Mouse (Mus musculus): Measurements from ENCODE around the gene Clec5a. TPM values are rescaled to one million over a fixed set of nuclear protein-coding genes. Genes with fewer than 3 reads are reported as not detected.
"Not testable (repeated sequence)": the region's sequence is repeated elsewhere in the genome, so short reads cannot be mapped to it uniquely, and the experiment has no call there.

Clec5a gene
- 2.0 and 2.4 TPM in 2 replicates for polyA plus RNA-seq (2015; fragmentation: Nextera tagmentation; extraction: Ambion mirVana)

- Histone ChIP-seq H3K27me3 (no peaks in the 10 kb centered on the region), H3K9ac (no peak within 1 kb of the TSS), H3K9me3 (no peaks in the 10 kb centered on the region), H3K4me1 (no peaks in the 10 kb centered on the region), H3K4me2 (no peak within 1 kb of the TSS), H3K4me3 (no peak within 1 kb of the TSS), H3K36me3 (no peaks in the 10 kb centered on the region), H3K27ac (no peak within 1 kb of the TSS)
- ATAC-seq (ENCODE audit: borderline replicate concordance, extremely low read depth, low FRiP score, low TSS enrichment) = no peak
- WGBS = 69% methylated on average over 5 of the region's 5 CpGs
Observed at GRCm38 (mm10) chr6:40585645-40586044, at the start of gene Clec5a. Gene Clec5a (minus strand): TSS chr6:40585821.

DNA sequence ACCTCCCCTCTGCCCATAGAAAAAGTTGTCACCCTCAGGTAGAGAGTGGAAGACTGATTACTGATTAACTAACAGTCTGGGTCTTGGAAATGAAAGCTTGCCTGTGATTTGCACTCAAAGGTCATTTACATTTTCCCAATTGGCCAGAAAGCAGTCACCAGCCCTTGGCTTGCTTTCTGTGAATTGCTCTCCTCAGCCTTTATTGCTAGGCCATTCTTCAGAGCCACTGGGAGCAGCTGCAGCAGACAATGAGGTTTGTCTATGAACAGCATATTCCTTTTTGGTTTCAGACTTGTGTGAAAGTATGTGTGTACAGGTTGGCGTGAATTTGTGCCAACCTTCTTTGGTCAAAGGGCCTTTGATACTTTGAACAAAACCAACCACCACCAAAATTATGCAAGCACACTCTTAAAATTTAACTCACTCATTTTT lies 49.0 kb upstream of the Clec5a start:
- 67% methylated on average over 1 of the region's 1 CpGs for WGBS
- ATAC-seq (ENCODE audit: borderline replicate concordance, extremely low read depth, low FRiP score, low TSS enrichment) = no peak

DNA sequence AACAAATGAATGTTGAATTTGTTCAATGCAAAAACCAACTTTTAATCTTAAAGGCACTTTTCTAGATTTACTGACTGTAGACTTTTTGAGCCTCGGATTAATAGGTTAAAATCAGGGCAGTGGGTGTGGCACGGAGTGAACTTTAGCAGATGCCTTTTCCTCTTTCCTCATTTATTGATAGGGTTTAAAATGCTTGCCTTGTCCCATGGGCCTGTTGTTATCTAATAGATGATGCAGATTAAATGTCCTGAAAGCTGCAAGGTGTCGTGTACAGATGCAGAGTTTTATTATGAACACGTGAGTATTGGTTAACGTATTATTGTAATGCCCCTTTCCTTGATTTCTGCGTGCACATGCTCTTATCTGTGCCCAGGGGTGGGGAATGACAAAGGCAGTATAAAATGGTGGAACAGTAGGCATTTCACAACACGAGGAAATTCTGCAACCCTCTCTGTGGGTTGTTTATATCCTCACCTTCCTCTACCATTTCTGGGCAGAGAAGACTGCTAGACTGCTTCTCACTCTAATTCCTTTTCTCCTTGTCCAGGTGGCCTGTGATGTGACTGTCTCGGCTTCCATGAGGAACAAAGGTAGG lies 42.9 kb upstream of the Clec5a start, which contains the start of gene Mgam:
Gene Mgam, plus strand, starts transcription at position 426 of the 595 bp plus-strand sequence.
- ATAC-seq (ENCODE audit: borderline replicate concordance, extremely low read depth, low FRiP score, low TSS enrichment) = no peak
- Histone ChIP-seq H3K9ac (no peak within 1 kb of the TSS), H3K4me2 (no peak within 1 kb of the TSS), H3K9me3 (no peaks in the 10 kb centered on the region), H3K4me3 (no peak within 1 kb of the TSS), H3K4me1 (no peaks in the 10 kb centered on the region), H3K27ac (no peak within 1 kb of the TSS), H3K36me3 (no peaks in the 10 kb centered on the region), H3K27me3 (no peaks in the 10 kb centered on the region)
- 71% methylated on average over 8 of the region's 8 CpGs for WGBS

More for the DNA sequence above, 49.0 kb upstream of the Clec5a start:
- H3K4me1 ChIP-seq = no peaks in the 10 kb centered on the region
- H3K27me3 ChIP-seq = no peaks in the 10 kb centered on the region
- H3K9me3 ChIP-seq = no peaks in the 10 kb centered on the region
- H3K27ac ChIP-seq = no peak overlapping the region
- H3K4me2 ChIP-seq = no peak overlapping the region
- no peak overlapping the region for H3K4me3 ChIP-seq
- H3K36me3 ChIP-seq = no peaks in the 10 kb centered on the region
- no peak overlapping the region for H3K9ac ChIP-seq

- Histone ChIP-seq H3K27ac (no peak overlapping the region), H3K27me3 (no peaks in the 10 kb centered on the region), H3K9ac (no peak overlapping the region), H3K4me2 (no peak overlapping the region), H3K36me3 (no peaks in the 10 kb centered on the region), H3K4me3 (no peak overlapping the region), H3K4me1 (no peaks in the 10 kb centered on the region), H3K9me3 (no peaks in the 10 kb centered on the region)
- no peak for ATAC-seq (ENCODE audit: borderline replicate concordance, extremely low read depth, low FRiP score, low TSS enrichment)
- whole genome bisulfite sequencing = 52% methylated on average over 1 of the region's 1 CpGs
Observed at GRCm38 (mm10) chr6:40626111-40626510, 40.5 kb upstream of the Clec5a start.

- Histone ChIP-seq H3K9me3 (no peaks in the 10 kb centered on the region), H3K36me3 (no peaks in the 10 kb centered on the region), H3K4me3 (no peak overlapping the region), H3K27me3 (no peaks in the 10 kb centered on the region), H3K4me2 (no peak overlapping the region), H3K27ac (no peak overlapping the region), H3K4me1 (no peaks in the 10 kb centered on the region), H3K9ac (no peak overlapping the region)
- WGBS = 6% methylated on average over 2 of the region's 2 CpGs
- ATAC-seq (ENCODE audit: borderline replicate concordance, extremely low read depth, low FRiP score, low TSS enrichment) = no peak
Observed at GRCm38 (mm10) chr6:40617965-40618364, 32.3 kb upstream of the Clec5a start.

DNA sequence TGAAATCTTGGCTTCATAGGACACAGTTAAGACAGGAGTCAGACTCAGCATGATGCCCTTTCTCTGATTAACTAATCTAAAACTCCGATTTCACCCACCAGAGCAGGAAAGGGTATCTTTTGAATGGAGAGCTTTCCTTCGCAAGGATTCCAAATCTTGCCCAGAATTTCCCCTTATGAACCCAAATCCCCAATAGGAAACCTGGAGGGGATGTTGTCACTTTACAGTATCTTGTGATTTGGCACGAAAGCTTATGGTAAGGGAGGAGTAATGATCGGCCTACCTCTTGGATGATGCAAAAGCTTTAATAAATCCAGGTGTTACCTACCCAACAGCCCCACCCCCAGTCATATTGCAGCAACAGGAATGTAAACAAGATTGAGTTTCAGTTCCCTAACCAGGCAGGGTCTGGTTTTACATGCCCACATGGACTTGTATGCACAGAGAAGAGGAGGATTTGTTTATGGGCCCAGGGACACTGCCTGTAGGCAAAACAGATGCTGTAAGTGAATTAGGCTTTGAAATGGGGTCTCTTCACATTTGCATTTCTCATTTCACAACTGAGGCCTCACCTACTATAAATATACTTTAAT lies 27.7 kb upstream of the Clec5a start, which contains the start of gene Tas2r138:
Gene Tas2r138, minus strand, starts transcription at position 51 of the 593 bp plus-strand sequence.
- no peaks in the 10 kb centered on the region for H3K36me3 ChIP-seq

GRCm38 (mm10) chr6:40610244-40610643 lies 24.6 kb upstream of the Clec5a start:
- Histone ChIP-seq H3K36me3 (no peaks in the 10 kb centered on the region), H3K9me3 (no peaks in the 10 kb centered on the region), H3K27ac (no peak overlapping the region), H3K4me1 (no peaks in the 10 kb centered on the region), H3K4me3 (no peak overlapping the region), H3K27me3 (no peaks in the 10 kb centered on the region), H3K4me2 (no peak overlapping the region), H3K9ac (no peak overlapping the region)
- 62% methylated on average over 8 of the region's 8 CpGs for WGBS
- no peak for ATAC-seq (ENCODE audit: borderline replicate concordance, extremely low read depth, low FRiP score, low TSS enrichment)

More for the DNA sequence above, 27.7 kb upstream of the Clec5a start, which contains the start of gene Tas2r138:
- Histone ChIP-seq H3K4me2 (no peak within 1 kb of the TSS), H3K4me1 (no peaks in the 10 kb centered on the region), H3K27ac (no peak within 1 kb of the TSS), H3K4me3 (no peak within 1 kb of the TSS), H3K9ac (no peak within 1 kb of the TSS), H3K27me3 (no peaks in the 10 kb centered on the region), H3K9me3 (no peaks in the 10 kb centered on the region)
- ATAC-seq (ENCODE audit: borderline replicate concordance, extremely low read depth, low FRiP score, low TSS enrichment) = no peak
- 81% methylated on average over 4 of the region's 4 CpGs for WGBS

DNA sequence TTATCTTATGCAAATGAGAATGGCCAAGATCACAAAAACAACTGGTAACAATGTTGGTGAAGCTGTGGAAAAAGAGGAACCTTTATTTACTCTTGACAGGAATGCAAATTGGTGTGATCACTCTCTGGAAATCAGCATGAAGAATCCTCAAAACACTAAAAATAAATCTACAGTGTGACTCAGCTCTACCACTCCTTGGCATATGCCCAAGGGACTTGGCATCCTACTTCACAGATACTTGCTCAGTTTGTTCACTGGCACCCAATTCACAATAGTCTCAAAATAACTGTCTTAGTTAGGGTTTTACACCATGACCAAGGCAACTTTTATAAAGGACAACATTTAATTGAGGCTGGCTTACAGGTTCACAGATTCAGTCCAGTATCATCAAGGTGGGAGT lies 21.8 kb upstream of the Clec5a start:
- Histone ChIP-seq H3K27me3 (no peaks in the 10 kb centered on the region), H3K9ac (no peak overlapping the region), H3K9me3 (no peaks in the 10 kb centered on the region), H3K4me3 (no peak overlapping the region), H3K36me3 (no peaks in the 10 kb centered on the region), H3K4me2 (no peak overlapping the region), H3K27ac (no peak overlapping the region), H3K4me1 (no peaks in the 10 kb centered on the region)
- no peak for ATAC-seq (ENCODE audit: borderline replicate concordance, extremely low read depth, low FRiP score, low TSS enrichment)

GRCm38 (mm10) chr6:40598546-40598945 lies 12.9 kb upstream of the Clec5a start:
- ATAC-seq (ENCODE audit: borderline replicate concordance, extremely low read depth, low FRiP score, low TSS enrichment); H3K4me1 ChIP-seq; H3K9ac ChIP-seq; H3K27ac ChIP-seq; H3K4me2 ChIP-seq; H3K9me3 ChIP-seq; H3K27me3 ChIP-seq; H3K4me3 ChIP-seq; H3K36me3 ChIP-seq: not testable (repeated sequence)
- WGBS = 31% methylated on average over 4 of the region's 4 CpGs

DNA sequence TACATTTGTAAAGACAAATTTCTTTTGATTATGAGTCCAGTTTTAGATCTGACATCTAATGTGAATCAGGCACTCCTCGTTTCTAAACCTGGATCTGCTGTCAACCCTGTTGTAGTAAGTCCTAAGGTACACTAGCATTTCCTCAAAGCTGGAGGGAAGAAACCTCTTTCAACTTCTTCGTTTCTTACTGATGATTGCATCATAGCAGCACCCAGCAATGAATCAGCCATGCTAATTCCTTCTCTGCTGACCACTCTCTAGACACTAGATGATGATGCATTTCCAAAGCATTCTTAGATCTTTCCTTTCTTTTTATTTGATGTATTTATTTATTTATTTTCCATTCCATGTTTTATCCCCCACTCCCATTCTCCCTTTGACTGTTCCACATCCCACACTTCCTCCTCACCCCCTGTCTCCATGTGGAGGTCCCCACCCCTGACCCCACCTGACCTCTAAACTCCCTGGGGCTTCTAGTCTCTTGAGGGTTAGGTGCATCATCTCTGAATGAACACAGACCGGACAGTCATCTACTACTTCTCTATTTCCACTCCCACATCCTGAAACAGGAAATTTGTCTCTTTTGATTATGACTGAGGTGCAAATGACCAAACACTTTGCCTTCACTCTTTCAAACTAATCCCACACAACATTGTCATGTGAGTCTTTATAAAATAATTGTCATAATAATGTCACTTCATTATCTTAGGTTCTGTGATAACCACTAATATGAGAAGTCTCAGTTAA lies 9.4 kb upstream of the Clec5a start:
- H3K4me2 ChIP-seq = no peak overlapping the region
- H3K9ac ChIP-seq = no peak overlapping the region
- no peaks in the 10 kb centered on the region for H3K36me3 ChIP-seq
- 62% methylated on average over 3 of the region's 3 CpGs for WGBS
- no peaks in the 10 kb centered on the region for H3K9me3 ChIP-seq
- ATAC-seq (ENCODE audit: borderline replicate concordance, extremely low read depth, low FRiP score, low TSS enrichment) = no peak
- H3K27ac ChIP-seq = no peak overlapping the region
- no peaks in the 10 kb centered on the region for H3K27me3 ChIP-seq
- H3K4me3 ChIP-seq = no peak overlapping the region
- no peaks in the 10 kb centered on the region for H3K4me1 ChIP-seq

DNA sequence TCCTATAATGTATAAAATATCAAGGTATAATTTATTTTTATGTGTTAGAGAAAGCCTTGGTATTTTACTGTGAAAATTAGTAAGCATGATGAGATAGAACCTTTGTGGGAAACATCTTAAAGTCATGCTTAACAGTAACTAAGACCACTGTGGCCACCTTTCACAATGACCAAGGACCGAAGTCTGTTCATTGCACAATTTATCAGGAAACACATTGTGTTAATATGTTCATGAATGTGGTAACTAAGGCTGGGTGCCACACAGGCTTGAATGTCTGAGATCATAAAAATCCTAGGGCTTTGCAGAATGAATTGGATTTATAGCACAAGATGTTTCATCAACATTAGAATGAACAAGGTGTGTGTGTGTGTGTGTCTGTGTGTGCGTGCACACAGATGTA lies 2.7 kb upstream of the Clec5a start:
- Histone ChIP-seq H3K36me3 (no peaks in the 10 kb centered on the region), H3K9ac (no peak overlapping the region), H3K9me3 (no peaks in the 10 kb centered on the region), H3K27ac (no peak overlapping the region), H3K4me1 (no peaks in the 10 kb centered on the region), H3K4me3 (no peak overlapping the region), H3K4me2 (no peak overlapping the region), H3K27me3 (no peaks in the 10 kb centered on the region)
- WGBS = 88% methylated on average over 2 of the region's 2 CpGs
- ATAC-seq (ENCODE audit: borderline replicate concordance, extremely low read depth, low FRiP score, low TSS enrichment) = no peak

DNA sequence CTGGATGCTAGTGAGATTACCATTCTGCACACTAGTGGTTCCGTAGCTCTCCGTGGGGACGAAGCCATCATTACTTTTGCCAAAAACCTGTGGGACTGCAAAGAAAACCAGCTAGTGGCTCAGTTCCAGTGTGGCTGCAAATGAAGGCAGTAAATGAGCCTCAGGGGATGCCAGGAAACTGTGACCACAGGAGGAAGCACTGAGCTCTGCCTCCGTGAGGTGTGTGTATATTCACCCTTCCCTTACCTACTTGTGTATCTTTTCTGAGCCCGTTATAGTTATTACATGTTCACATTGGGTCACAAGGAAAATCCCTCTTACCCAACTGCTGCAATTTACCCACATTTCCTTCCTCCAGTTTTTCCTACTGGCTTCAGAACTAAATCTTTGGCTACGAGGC lies 1.3 kb downstream of the Clec5a start:
- 79% methylated on average over 6 of the region's 6 CpGs for WGBS
- Histone ChIP-seq H3K4me1 (no peaks in the 10 kb centered on the region), H3K4me3 (no peak overlapping the region), H3K9me3 (no peaks in the 10 kb centered on the region), H3K4me2 (no peak overlapping the region), H3K27ac (no peak overlapping the region), H3K9ac (no peak overlapping the region), H3K36me3 (no peaks in the 10 kb centered on the region), H3K27me3 (no peaks in the 10 kb centered on the region)
- ATAC-seq (ENCODE audit: borderline replicate concordance, extremely low read depth, low FRiP score, low TSS enrichment) = no peak
